Mouse (Mus musculus) midbrain, embryonic 14.5 days (tissue): ENCODE data around the gene Hadhb. TPM values are rescaled to one million over a fixed set of nuclear protein-coding genes. Genes with fewer than 3 reads are reported as not detected.

Source experiments
- ATAC-seq: fragments of 200-750 bp; cut with Nextera tagmentation; 2 replicates; pipeline ENCODE4 v1.8.0; 2017; ENCODE audit warnings: moderate number of reproducible peaks, moderate library complexity; ENCODE audit not compliant: low FRiP score, low TSS enrichment
- DNase-seq: peaks from one replicate; pipeline ENCODE4 v3.0.0-alpha.2; 2015
- H3K27ac ChIP-seq: fragments of 300-500 bp; sonication (generic); replicated peaks from 2 replicates; pipeline ENCODE4 v1.5.1; 2014; ENCODE audit warnings: mild to moderate bottlenecking, low read depth, low read length, moderate library complexity
- H3K27me3 ChIP-seq: fragments of 300-500 bp; sonication (generic); 2 replicates; pipeline ENCODE4 v1.6.1; 2014; ENCODE audit warnings: low read length, control low read depth, mixed read lengths; ENCODE audit not compliant: control insufficient read depth, insufficient read depth
- H3K36me3 ChIP-seq: fragments of 300-500 bp; sonication (generic); 2 replicates; pipeline ENCODE4 v1.6.1; 2014; ENCODE audit warnings: low read length, control low read depth; ENCODE audit not compliant: control insufficient read depth, insufficient read depth
- H3K4me1 ChIP-seq: fragments of 300-500 bp; sonication (generic); 2 replicates; pipeline ENCODE4 v1.6.1; 2014; ENCODE audit warnings: mild to moderate bottlenecking, antibody characterized with exemption, low read length, control low read depth; ENCODE audit not compliant: control insufficient read depth, insufficient read depth
- H3K4me2 ChIP-seq: fragments of 300-500 bp; sonication (generic); 2 replicates; pipeline ENCODE4 v1.6.1; 2014; ENCODE audit warnings: mild to moderate bottlenecking, low read length, moderate library complexity
- H3K4me3 ChIP-seq: fragments of 300-500 bp; sonication (generic); replicated peaks from 2 replicates; pipeline ENCODE4 v1.5.1; 2014; ENCODE audit warnings: low read depth, low read length
- H3K9ac ChIP-seq: fragments of 300-500 bp; sonication (generic); replicated peaks from 2 replicates; pipeline ENCODE4 v1.6.1; 2014; ENCODE audit warnings: mild to moderate bottlenecking, low read length, moderate library complexity
- H3K9me3 ChIP-seq: fragments of 300-500 bp; sonication (generic); 2 replicates; pipeline ENCODE4 v1.6.1; 2016; ENCODE audit warnings: low read length, control low read depth, mixed read lengths; ENCODE audit not compliant: control insufficient read depth
- WGBS: fragments of 180-500 bp; shearing (Covaris S2); extraction: QIAGEN DNeasy Blood & Tissue Kit; methylation state at CpG from one replicate; pipeline ENCODE4 v1.1.7; 2014; 5-methylcytosine and 5-hydroxymethylcytosine counted together
- polyA plus RNA-seq: library from polyadenylated mRNA; unstranded; fragments of >200 nt; fragmentation: Nextera tagmentation; extraction: Ambion mirVana; gene quantifications from 2 replicates; pipeline ENCODE4 v1.2.1, GENCODE M21; 2014

Hadhb gene
- polyA plus RNA-seq, 1 experiment from 2014 or later, result 57.0 TPM

- Histone ChIP-seq H3K4me1 (no peaks in the 10 kb centered on the region), H3K4me3 (no peak overlapping the region), H3K4me2 (no peak overlapping the region), H3K36me3 (0 out of 2 replicates have a peak, but pooled peaks cover 5% of the 10 kb centered on the region), H3K9me3 (no peaks in the 10 kb centered on the region), H3K27ac (no peak overlapping the region), H3K27me3 (no peaks in the 10 kb centered on the region), H3K9ac (no peak overlapping the region)
- DNase-seq, result no peak
- WGBS, result 87% methylated on average over 8 of the region's 8 CpGs
- no peak for ATAC-seq
These were observed 65.6 kb downstream of the Hadhb start for GRCm38 (mm10) chr5:30220666-30221065.

GRCm38 (mm10) chr5:30222681-30223080 is 67.6 kb downstream of the Hadhb start:
- H3K27me3 ChIP-seq, result no peaks in the 10 kb centered on the region
- H3K36me3 ChIP-seq, result 0 out of 2 replicates have a peak, but pooled peaks cover 5% of the 10 kb centered on the region
- H3K9ac ChIP-seq, result no peak overlapping the region
- no peak overlapping the region for H3K4me3 ChIP-seq
- WGBS, result 96% methylated on average over 8 of the region's 8 CpGs
- no peak overlapping the region for H3K4me2 ChIP-seq
- H3K27ac ChIP-seq, result no peak overlapping the region
- no peaks in the 10 kb centered on the region for H3K9me3 ChIP-seq
- H3K4me1 ChIP-seq, result no peaks in the 10 kb centered on the region
- no peak for DNase-seq
- no peak for ATAC-seq

- H3K9me3 ChIP-seq, result no peaks in the 10 kb centered on the region
- no peak overlapping the region for H3K4me3 ChIP-seq
- peaks cover 21% of the 10 kb centered on the region for H3K4me1 ChIP-seq
- no peak overlapping the region for H3K27ac ChIP-seq
- no peaks in the 10 kb centered on the region for H3K27me3 ChIP-seq
- no peak overlapping the region for H3K9ac ChIP-seq
- 88% methylated on average over 4 of the region's 4 CpGs for WGBS
- 0 out of 2 replicates have a peak, but pooled peaks cover 3% of the 10 kb centered on the region for H3K36me3 ChIP-seq
- ATAC-seq (no peak), DNase-seq (peak; percentile 17)
- H3K4me2 ChIP-seq, result no peak overlapping the region
These were observed 75.9 kb downstream of the Hadhb start for GRCm38 (mm10) chr5:30230901-30231300.

- Histone ChIP-seq H3K9ac (peak overlapping the region; percentile 62), H3K4me3 (peak overlapping the region; percentile 82), H3K36me3 (0 out of 2 replicates have a peak, but pooled peaks cover 3% of the 10 kb centered on the region), H3K9me3 (no peaks in the 10 kb centered on the region), H3K4me2 (peak overlapping the region; percentile 88), H3K27me3 (no peaks in the 10 kb centered on the region), H3K4me1 (peaks cover 21% of the 10 kb centered on the region), H3K27ac (peak overlapping the region; percentile 78)
- DNase-seq, result no peak
- ATAC-seq, result no peak
- WGBS, result 42% methylated on average over 16 of the region's 16 CpGs
These were observed 76.8 kb downstream of the Hadhb start for GRCm38 (mm10) chr5:30231891-30232270.

- 4% methylated on average over 71 of the region's 71 CpGs for WGBS
- 0 out of 2 replicates have a peak, but pooled peaks cover 3% of the 10 kb centered on the region for H3K36me3 ChIP-seq
These were observed 77.4 kb downstream of the Hadhb start, which contains the start of gene Selenoi for GRCm38 (mm10) chr5:30232271-30232971. Gene Selenoi, plus strand, starts transcription at chr5:30232581.

GRCm38 (mm10) chr5:30233042-30233441 is 78.0 kb downstream of the Hadhb start:
- Histone ChIP-seq H3K36me3 (0 out of 2 replicates have a peak, but pooled peaks cover 3% of the 10 kb centered on the region), H3K4me1 (peaks cover 21% of the 10 kb centered on the region), H3K9ac (peak overlapping the region; percentile 81), H3K27ac (peak overlapping the region; percentile 92), H3K27me3 (no peaks in the 10 kb centered on the region), H3K4me2 (peak overlapping the region; percentile 88), H3K9me3 (no peaks in the 10 kb centered on the region), H3K4me3 (peak overlapping the region; percentile 82)
- ATAC-seq (no peak), DNase-seq (peak; percentile 66)
- WGBS, result 7% methylated on average over 15 of the region's 15 CpGs

More at GRCm38 (mm10) chr5:30232271-30232971, 77.4 kb downstream of the Hadhb start, which contains the start of gene Selenoi:
- peaks cover 21% of the 10 kb centered on the region for H3K4me1 ChIP-seq
- peak within 1 kb of the TSS; percentile 88 for H3K4me2 ChIP-seq
- peak; percentile 99 for DNase-seq
- H3K4me3 ChIP-seq, result peak within 1 kb of the TSS; percentile 82
- peak within 1 kb of the TSS; percentile 81 for H3K9ac ChIP-seq
- H3K9me3 ChIP-seq, result no peaks in the 10 kb centered on the region
- H3K27ac ChIP-seq, result peak within 1 kb of the TSS; percentile 92
- no peaks in the 10 kb centered on the region for H3K27me3 ChIP-seq
- peak; percentile 100 for ATAC-seq

GRCm38 (mm10) chr5:30233979-30234378 is 78.9 kb downstream of the Hadhb start:
- Histone ChIP-seq H3K9ac (peak overlapping the region; percentile 81; the same call in 1 of the 2 replicates), H3K36me3 (0 out of 2 replicates have a peak, but pooled peaks cover 3% of the 10 kb centered on the region), H3K27ac (no peak overlapping the region), H3K4me2 (peak overlapping the region; percentile 88), H3K27me3 (no peaks in the 10 kb centered on the region), H3K4me1 (peaks cover 21% of the 10 kb centered on the region), H3K4me3 (peak overlapping the region; percentile 82), H3K9me3 (no peaks in the 10 kb centered on the region)
- 82% methylated on average over 8 of the region's 8 CpGs for WGBS
- no peak for ATAC-seq
- DNase-seq, result no peak
